Mouse (Mus musculus) ES-E14 (cell line): ENCODE measurements at regions not wholly inside any gene's neighbourhood (a gene's known extent, or its start where the extent isn't known, plus 50 kb on each side); places are given as distances from the start of the nearest gene placed in this dataset.

ENCODE experiments used
- DNase-seq: peaks from one replicate; pipeline ENCODE4 v3.0.0-alpha.2; 2013; ENCODE audit warnings: low read depth, low spot score
- H3K27ac ChIP-seq: 2 replicates; pipeline ENCODE4 v1.5.1; 2012; ENCODE audit warnings: low read depth, mild to moderate bottlenecking, low read length, moderate library complexity, mixed read lengths; ENCODE audit not compliant: poor library complexity, insufficient read depth, severe bottlenecking
- H3K36me3 ChIP-seq: 2 replicates; pipeline ENCODE4 v1.6.1; 2012; ENCODE audit warnings: mild to moderate bottlenecking, low read length, moderate library complexity, mixed read lengths; ENCODE audit not compliant: control insufficient read depth, poor library complexity, insufficient read depth, severe bottlenecking
- H3K4me1 ChIP-seq, 2 experiments: fragments of 150-350 bp in 1 of 2; sonication (generic) in 1 of 2; 2 replicates each; pipeline ENCODE4 v1.6.1; 2012; ENCODE audit warnings: low read length in 2 of 2, mild to moderate bottlenecking in 1 of 2, mixed read lengths in 1 of 2; ENCODE audit not compliant: control insufficient read depth in 2 of 2, insufficient read depth in 2 of 2, poor library complexity in 1 of 2
- H3K4me3 ChIP-seq, 2 experiments: fragments of 150-350 bp in 1 of 2; sonication (generic) in 1 of 2; 2 replicates each; pipeline ENCODE4 v1.5.1; 2012; ENCODE audit warnings: low read length in 2 of 2, low read depth in 1 of 2, mild to moderate bottlenecking in 1 of 2, mixed read lengths in 1 of 2; ENCODE audit not compliant: insufficient read depth in 1 of 2, poor library complexity in 1 of 2, severe bottlenecking in 1 of 2
- H3K9ac ChIP-seq: 2 replicates; pipeline ENCODE4 v1.6.1; 2012; ENCODE audit warnings: low read depth, mild to moderate bottlenecking, low read length, mixed read lengths; ENCODE audit not compliant: poor library complexity, insufficient read depth, severe bottlenecking
- H3K9me3 ChIP-seq: fragments of 150-350 bp; sonication (generic); 2 replicates; pipeline ENCODE4 v1.6.1; 2012; ENCODE audit warnings: low read depth, mild to moderate bottlenecking, low read length; ENCODE audit not compliant: control insufficient read depth, insufficient read depth
- CHD2 ChIP-seq: IDR thresholded peaks from 2 replicates; pipeline ENCODE4 v1.6.1; 2014; ENCODE audit warnings: mild to moderate bottlenecking, low read depth, low read length, inconsistent platforms
- HCFC1 ChIP-seq: IDR thresholded peaks from 2 replicates; pipeline ENCODE4 v1.6.1; 2012; ENCODE audit warnings: low read length, inconsistent platforms, borderline replicate concordance; ENCODE audit not compliant: insufficient read depth
- MAFK ChIP-seq: IDR thresholded peaks from 2 replicates; pipeline ENCODE4 v1.6.1; 2014; ENCODE audit warnings: mild to moderate bottlenecking, low read depth, low read length, inconsistent platforms; ENCODE audit not compliant: insufficient read depth
- ZC3H11A ChIP-seq: IDR thresholded peaks from 2 replicates; pipeline ENCODE4 v1.6.1; 2012; ENCODE audit warnings: low read depth, mild to moderate bottlenecking, inconsistent platforms, low read length, borderline replicate concordance
- ZNF384 ChIP-seq: IDR thresholded peaks from 2 replicates; pipeline ENCODE4 v1.6.1; 2012; ENCODE audit warnings: low read depth, low read length, inconsistent platforms
- in situ Hi-C, 2 experiments: fragments of 600-800 bp; cut with MboI; formaldehyde crosslinking; loops; one replicate each; pipeline ENCODE4 v1.15.1; 2025; ENCODE audit warnings: low sequenced_read_pairs in 2 of 2, inconsistent platforms in 1 of 2; ENCODE audit not compliant: unreplicated experiment in 2 of 2

DNA sequence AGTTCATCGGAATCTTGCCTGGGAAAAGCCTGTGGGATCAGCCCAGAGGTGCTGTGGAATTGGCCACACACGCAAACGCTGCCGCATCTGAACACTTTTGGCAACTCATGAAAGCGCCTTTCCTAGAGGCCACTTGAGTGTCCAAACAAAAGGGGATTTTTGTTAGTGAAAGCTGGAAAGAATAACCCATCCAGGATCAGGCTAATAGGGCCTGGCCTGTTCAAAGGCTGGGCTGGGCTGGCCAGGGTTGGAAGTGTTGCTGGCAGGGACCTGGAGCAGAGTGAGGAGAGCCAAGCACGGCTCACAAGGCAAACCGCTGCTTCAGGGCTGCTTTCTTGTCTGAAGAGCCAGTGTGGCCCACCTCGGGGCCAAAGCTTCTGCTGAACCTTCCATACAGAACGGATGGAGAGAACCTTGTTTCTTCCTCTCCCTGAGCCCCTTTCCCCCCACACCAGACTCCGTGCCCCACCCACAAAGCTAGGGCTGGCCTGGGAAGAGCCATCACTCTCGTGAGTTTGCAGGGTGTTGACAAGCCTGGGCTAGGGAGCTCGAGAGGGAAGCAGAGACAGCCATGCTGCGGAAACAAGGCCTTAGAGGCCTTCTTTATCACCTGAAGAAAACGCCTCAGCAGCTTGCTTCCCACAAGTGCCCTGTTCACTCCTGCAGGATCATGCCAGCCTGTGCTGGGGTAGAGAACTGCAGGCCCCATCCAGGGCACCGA lies 459.5 kb downstream of the Ccdc171 start:
- Histone ChIP-seq H3K9me3 (no peaks in the 10 kb centered on the region), H3K4me1 (no peaks in the 10 kb centered on the region), H3K9ac (no peak overlapping the region), H3K27ac (no peak overlapping the region), H3K36me3 (no peaks in the 10 kb centered on the region), H3K4me3 (no peak overlapping the region)
- TF ChIP-seq ZC3H11A (no peak), CHD2 (no peak)
- DNase-seq: no peak
- in situ Hi-C loops: no loop called here

- Histone ChIP-seq H3K9me3 (no peaks in the 10 kb centered on the region), H3K27ac (no peak overlapping the region), H3K9ac (no peak overlapping the region), H3K36me3 (no peaks in the 10 kb centered on the region), H3K4me1 (no peaks in the 10 kb centered on the region), H3K4me3 (no peak overlapping the region)
- in situ Hi-C loops: no loop called here
- DNase-seq: no peak
- TF ChIP-seq ZNF384 (no peak), HCFC1 (no peak), ZC3H11A (no peak), MAFK (no peak), CHD2 (no peak)
Measured at GRCm38 (mm10) chr4:83985451-83985850, 460.1 kb downstream of the Ccdc171 start.

DNA sequence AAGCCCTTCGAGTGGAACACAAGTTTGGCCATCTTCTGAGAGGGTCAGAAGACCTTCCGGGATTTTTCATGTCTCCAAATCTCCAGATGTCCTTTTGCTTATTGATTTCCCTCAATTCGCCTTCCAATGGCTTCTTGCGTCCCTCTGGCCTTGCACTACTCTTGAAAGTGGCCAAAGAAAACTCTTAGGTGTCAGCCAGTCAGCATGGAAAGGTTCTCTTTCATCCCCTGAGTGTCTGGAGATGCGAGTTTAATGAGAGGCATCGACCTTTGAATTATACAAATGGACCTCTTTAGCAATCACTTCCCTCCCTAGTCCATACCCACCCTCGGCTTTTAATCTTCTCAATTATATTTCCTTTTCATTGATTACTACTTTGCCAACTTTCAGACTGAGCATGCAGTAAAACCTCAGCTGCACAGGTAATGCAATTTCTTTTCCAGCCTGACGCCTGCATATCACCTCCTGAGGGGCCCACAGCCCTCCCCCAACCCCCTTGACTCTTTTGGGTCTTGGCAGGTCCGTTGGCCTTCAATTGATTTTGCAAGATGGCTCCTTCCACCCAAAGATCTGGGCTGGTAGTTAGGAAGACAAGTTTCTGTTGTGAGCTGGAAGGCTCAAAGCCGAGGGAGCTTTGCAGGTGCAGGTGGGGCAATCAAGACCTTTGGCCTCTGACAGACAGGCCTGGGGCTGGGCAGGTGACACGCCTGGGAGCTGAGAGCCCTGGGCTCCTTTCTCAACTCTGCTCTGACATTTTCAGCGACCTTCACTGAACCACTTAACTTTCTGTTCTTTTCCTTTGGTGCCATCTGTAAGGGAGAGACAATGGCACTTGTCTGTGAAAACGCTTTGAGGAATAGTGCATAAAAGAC lies 461.8 kb downstream of the Ccdc171 start:
- Histone ChIP-seq H3K27ac (no peak overlapping the region), H3K9ac (no peak overlapping the region), H3K36me3 (no peaks in the 10 kb centered on the region), H3K4me1 (no peaks in the 10 kb centered on the region), H3K4me3 (no peak overlapping the region), H3K9me3 (no peaks in the 10 kb centered on the region)
- in situ Hi-C loops: no loop called here
- DNase-seq: no peak
- TF ChIP-seq ZNF384 (no peak), CHD2 (no peak), HCFC1 (no peak), ZC3H11A (no peak), MAFK (no peak)

- in situ Hi-C loops: no loop called here
- TF ChIP-seq ZC3H11A (no peak), HCFC1 (no peak), ZNF384 (no peak), CHD2 (no peak), MAFK (no peak)
- Histone ChIP-seq H3K36me3 (no peaks in the 10 kb centered on the region), H3K27ac (no peak overlapping the region), H3K4me1 (no peaks in the 10 kb centered on the region), H3K4me3 (no peak overlapping the region), H3K9ac (no peak overlapping the region), H3K9me3 (no peaks in the 10 kb centered on the region)
- no peak for DNase-seq
Measured at GRCm38 (mm10) chr4:83987846-83988245, 462.5 kb downstream of the Ccdc171 start.

- no peaks in the 10 kb centered on the region for H3K4me1 ChIP-seq
- no peak for DNase-seq
- H3K36me3 ChIP-seq: no peaks in the 10 kb centered on the region
- no peak overlapping the region for H3K4me3 ChIP-seq
- TF ChIP-seq ZC3H11A (no peak), MAFK (no peak), CHD2 (no peak), ZNF384 (no peak), HCFC1 (no peak)
- no peaks in the 10 kb centered on the region for H3K9me3 ChIP-seq
- H3K27ac ChIP-seq: no peak overlapping the region
- in situ Hi-C loops: no loop called here
- no peak overlapping the region for H3K9ac ChIP-seq
Measured at GRCm38 (mm10) chr4:83988314-83988713, 463.0 kb downstream of the Ccdc171 start.
